Mouse (Mus musculus) monocyte, adult 5-6 weeks (primary cell): ENCODE results near the gene Fam172a. TPM values are rescaled to one million over a fixed set of nuclear protein-coding genes. Genes with fewer than 3 reads are reported as not detected.

Experiments
- ATAC-seq: fragments of 153-309, 156-312 bp; replicated peaks from 2 replicates; pipeline ENCODE4 v1.8.0; 2017; ENCODE audit warnings: mild to moderate bottlenecking; ENCODE audit not compliant: low TSS enrichment, insufficient number of reproducible peaks, severe bottlenecking, poor library complexity, low FRiP score
- total RNA-seq: library from RNA; stranded (forward); fragments of 200-1000, 200-491, 200-594 nt; gene quantifications from 3 replicates; pipeline ENCODE4 v1.2.3, GENCODE M21; 2017

The Fam172a gene
- total RNA-seq, 1 experiment from 2014 or later, result 46.9 TPM

- ATAC-seq, result no peak
Measured at GRCm38 (mm10) chr13:77922834-77923233, 221.0 kb downstream of the Fam172a start.

- ATAC-seq, result no peak
Measured at GRCm38 (mm10) chr13:77957611-77958010, 255.8 kb downstream of the Fam172a start.

- no peak for ATAC-seq
Measured at GRCm38 (mm10) chr13:77959493-77960272, 257.9 kb downstream of the Fam172a start.

- ATAC-seq, result no peak
Measured at GRCm38 (mm10) chr13:77976248-77976647, 274.4 kb downstream of the Fam172a start.

GRCm38 (mm10) chr13:77977121-77977520 lies 275.3 kb downstream of the Fam172a start:
- ATAC-seq, result no peak

- ATAC-seq, result no peak
Measured at GRCm38 (mm10) chr13:77982105-77982851, 280.4 kb downstream of the Fam172a start.

- no peak for ATAC-seq
Measured at GRCm38 (mm10) chr13:77982852-77983202, 281.0 kb downstream of the Fam172a start.

- ATAC-seq, result no peak
Measured at GRCm38 (mm10) chr13:77991189-77991886, 289.5 kb downstream of the Fam172a start.

- no peak for ATAC-seq
Measured at GRCm38 (mm10) chr13:78004649-78005048, 302.8 kb downstream of the Fam172a start.

GRCm38 (mm10) chr13:78005344-78005743 lies 303.5 kb downstream of the Fam172a start:
- no peak for ATAC-seq

GRCm38 (mm10) chr13:78010176-78010575 lies 308.3 kb downstream of the Fam172a start:
- no peak for ATAC-seq

GRCm38 (mm10) chr13:78024683-78025294 lies 323.0 kb downstream of the Fam172a start, which contains the start of gene Pou5f2:
Gene Pou5f2, plus strand, starts transcription at chr13:78024902.
- ATAC-seq, result no peak

- ATAC-seq, result no peak
Measured at GRCm38 (mm10) chr13:78032821-78033220, 331.0 kb downstream of the Fam172a start.

- ATAC-seq, result no peak
Measured at GRCm38 (mm10) chr13:78037203-78037602, 335.4 kb downstream of the Fam172a start.

GRCm38 (mm10) chr13:78043203-78043602 lies 341.4 kb downstream of the Fam172a start:
- ATAC-seq, result no peak

- ATAC-seq, result no peak
Measured at GRCm38 (mm10) chr13:78045116-78045515, 343.3 kb downstream of the Fam172a start.

GRCm38 (mm10) chr13:78087751-78088150 lies 385.9 kb downstream of the Fam172a start:
- ATAC-seq, result no peak

GRCm38 (mm10) chr13:78090701-78091100 lies 388.9 kb downstream of the Fam172a start:
- no peak for ATAC-seq

GRCm38 (mm10) chr13:78091949-78092348 lies 390.1 kb downstream of the Fam172a start:
- ATAC-seq, result no peak
